Mouse (Mus musculus) embryo, embryonic 11 days (tissue): ENCODE data around the gene Arfip1.
A peak's percentile ranks its signal among the peaks of the same experiment; 100 is the strongest.

Source experiments
- DNase-seq: peaks from one replicate; pipeline ENCODE4 v3.0.0-alpha.2; 2015

The Arfip1 gene

DNA sequence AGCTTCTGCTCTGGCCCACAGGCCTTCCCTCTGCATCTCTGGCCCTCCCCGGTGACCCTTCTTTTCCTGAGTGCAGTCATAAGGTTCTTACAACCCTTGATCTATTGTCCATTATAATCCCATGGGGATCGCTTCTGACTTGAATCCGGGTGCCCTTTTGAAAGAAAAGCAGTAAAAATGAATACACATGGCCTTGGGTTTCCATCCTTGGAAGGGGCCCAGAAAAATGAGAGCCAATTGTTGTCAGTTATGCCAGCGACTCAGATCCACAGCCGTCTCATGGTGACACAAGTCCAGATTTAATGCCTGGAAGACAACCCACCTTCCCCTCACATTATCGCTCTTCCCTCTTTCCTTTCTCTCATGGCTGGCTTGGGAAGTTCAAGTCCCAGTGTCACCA is 100.3 kb downstream of the Arfip1 start:
- DNase-seq: no peak

DNA sequence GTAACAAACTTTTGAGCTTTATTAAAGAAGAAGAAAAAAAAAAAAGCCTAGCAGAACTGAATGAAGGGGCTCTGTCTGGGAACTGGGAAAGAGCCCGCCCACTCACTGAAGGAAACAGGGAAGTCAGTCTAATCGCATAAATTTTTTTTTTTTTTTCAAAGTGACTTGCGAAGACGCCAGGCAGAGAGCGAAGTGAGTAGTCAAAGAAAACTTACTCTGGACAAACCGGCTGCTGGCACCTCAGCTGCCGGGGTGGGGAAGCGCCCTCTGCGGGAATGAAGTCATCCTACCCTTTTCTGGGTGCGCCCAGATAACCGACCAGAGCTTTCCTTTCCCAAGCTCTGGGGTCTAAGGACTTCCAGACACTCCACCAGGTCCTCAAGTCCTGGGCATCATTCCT is 101.3 kb downstream of the Arfip1 start:
- peak; percentile 68 for DNase-seq

DNA sequence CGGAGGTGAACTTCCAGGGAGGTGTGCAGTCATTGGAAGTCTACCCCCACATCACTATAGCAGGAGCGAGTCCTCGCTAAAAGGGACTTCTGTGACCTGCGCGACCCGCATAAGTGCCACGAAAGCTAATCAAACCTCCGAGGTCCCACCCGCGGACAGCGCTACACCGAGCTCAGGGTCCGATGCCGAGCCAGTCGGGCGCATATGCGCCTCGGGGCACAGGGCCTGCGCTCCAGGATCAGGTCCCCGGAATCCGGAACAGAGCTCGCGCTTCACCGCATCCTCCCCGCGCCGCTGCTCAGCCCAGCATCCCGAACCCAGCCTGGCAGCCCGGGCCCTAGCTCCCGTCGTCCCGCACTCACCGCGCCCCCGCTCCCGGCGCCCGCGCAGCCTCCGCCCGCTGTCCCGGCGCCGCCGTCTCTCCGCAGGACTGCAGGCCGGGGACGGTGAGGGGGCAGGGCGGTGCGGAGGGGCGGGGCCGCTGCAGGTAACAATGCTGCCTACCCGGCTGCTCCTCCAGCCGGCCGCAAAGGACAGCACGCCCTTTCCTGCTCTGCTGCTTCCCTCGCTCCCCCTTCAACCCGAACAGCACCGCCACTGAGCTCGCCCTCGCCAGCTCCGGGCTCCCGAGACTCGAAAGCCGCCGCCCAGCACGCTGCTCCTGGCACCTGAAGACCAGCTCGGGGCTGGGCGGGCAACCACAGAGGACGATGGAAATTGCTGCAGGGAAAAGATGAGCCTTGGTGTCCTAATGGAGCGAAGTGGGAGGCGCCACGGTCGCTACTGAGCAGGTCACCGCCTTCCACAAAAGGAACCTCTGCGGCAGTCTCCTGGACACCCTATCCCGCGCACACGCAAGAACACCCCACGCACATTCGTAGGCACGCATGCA is 102.2 kb downstream of the Arfip1 start, which contains the start of gene Fhdc1:
Gene Fhdc1, minus strand, starts transcription at position 424 of the 892 bp plus-strand sequence.
- DNase-seq: peak; percentile 70

DNA sequence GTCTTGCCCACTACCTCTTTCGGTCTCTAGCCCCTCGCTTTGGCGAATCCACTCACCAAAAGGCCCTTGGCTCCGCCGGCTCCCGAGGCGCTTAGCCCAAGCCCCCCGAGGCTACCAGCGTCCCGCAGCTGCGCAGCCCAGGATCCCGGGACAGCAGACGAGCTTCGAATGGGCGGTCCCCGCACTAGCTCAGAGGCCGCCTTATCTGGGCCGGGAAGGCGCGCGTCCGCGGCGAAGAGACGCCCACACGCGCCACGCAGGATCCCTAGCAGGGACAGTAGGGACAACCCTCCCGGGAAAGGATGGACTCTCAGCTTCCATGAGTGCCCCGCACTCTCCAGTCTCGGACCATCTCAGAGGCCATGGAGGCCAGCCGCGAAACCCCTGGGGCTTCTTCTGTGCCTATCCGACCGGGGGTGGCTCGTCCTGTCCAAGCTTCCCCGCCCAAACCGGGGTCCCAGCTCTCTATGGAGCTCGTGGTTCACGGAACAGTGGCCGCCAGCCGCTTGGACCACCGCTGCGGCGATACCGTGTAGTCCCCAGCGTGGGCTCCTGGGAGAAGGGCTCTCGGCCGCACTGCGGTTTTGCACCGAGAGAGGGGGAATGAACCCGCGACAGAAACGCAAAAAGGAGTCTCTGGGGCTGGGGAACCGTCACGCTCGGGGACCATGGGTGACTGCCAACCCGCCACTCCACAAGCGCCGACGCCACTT is 103.0 kb downstream of the Arfip1 start:
- peak; percentile 72 for DNase-seq

GRCm38 (mm10) chr3:84478896-84479292 is 103.5 kb downstream of the Arfip1 start:
- DNase-seq: no peak

DNA sequence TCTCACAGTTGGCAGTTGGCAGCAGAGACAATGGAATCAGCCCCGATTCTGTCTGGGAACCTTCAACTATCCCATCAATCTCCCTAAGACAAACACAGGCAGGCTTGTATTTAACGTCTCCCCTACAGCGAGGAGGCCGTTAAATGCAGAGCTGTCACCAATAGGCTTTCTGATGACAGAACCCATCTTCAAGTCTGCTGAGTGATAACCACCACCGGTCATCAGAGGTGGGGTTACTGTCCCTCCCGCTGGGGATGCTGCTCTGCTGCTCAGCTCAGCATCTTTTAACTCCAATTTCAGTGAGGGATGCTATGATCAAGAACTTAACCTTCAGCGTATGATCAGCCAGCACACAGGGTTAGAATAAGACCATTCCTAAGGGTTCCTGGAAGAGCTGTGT is 104.2 kb downstream of the Arfip1 start:
- no peak for DNase-seq

DNA sequence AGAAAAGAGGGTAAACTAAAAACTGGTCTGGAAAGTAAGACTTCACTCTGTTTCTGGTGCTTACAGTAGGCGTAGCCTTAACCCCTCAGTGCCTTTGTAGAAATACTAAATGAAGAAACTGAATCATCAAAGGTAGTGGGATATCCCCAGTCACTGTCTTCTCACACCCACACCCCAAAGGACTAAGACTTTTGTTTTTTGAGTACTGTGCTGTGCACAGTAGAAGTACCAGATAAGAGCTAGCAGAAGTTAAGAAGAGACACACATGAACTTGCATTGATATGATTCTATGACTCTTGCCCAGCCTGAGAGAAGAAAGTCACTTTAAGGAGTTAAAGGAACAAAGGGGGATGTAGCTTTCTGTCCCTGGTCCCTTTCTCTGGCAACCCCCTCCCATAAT is 104.9 kb downstream of the Arfip1 start:
- DNase-seq: no peak

GRCm38 (mm10) chr3:84474981-84475775 is 107.2 kb downstream of the Arfip1 start:
- DNase-seq: no peak

DNA sequence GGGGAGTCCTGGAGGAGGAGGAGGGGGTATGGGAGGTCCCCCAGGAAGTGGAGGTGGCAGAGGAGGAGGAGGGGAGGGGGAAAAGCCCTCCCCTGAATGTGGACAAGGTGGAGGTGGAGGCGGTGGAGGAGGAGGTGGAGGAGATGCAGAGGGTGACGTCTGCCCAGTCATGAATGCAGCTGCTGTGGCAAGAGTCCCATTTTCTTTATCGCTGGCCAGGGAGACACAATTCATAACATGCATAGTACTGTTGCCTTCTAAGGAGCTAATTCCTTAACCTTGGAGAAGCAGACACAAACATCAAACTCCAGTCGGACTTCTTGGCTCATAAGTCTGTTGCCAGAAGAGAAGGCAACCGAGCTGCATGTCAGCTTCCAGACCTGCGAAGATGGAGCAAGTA is 108.0 kb downstream of the Arfip1 start:
- no peak for DNase-seq

DNA sequence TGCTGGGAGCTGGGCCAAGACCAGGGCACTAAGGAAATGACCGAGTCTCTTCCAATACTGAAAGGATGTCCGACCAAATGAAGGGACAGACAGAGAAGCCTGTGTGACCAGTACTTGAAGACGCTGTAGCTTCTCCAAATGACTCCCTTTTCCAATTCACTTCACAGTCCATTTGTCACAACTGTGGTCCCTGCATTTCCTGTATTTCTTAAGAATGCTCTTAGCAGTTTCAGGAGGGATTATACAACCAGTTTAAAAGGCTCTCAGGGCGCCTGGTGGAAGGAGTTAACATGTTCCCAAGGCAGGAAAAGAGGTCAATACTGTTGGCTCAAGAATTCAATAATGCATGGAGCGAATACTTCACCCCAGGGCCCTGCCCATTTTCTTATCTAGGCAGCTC is 109.5 kb downstream of the Arfip1 start:
- DNase-seq: no peak

DNA sequence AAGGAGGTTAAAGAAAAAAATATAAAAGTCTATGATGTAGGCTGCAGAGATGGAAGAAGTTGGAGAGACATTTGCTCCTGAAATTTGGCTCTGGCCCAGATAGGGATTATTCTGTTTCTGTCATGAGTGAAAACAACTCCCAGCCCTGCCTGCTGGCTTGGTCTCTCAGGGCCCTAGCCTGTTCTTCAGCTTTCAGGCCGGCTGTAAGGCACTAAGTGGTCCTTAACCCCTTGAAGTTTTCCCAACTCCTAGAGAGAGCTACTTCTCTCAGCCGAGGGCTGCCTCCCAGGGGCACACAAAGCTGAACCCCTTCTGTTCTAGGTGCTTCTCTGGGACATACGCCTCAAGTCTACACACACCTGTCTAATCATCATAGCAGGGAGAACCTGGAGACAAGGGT is 109.9 kb downstream of the Arfip1 start:
- DNase-seq: no peak

DNA sequence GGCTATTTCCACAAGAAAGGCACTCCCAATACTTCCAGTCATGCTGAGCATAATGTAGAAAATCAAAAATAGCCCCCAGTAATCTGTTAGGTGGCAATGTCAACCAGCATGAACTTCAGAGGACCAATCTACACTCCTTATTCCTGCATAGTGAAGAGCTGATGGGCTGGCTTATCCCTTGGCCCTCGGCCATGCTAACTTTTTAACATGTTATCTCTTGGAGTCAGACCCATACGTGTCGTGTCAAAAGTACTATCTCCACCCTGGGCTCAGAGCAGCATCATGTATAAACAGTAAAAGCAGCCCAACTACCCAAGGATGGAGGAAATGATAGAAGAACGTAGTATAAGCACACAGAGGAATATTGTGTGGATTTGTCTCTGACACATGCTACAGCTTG is 111.3 kb downstream of the Arfip1 start:
- DNase-seq: no peak

GRCm38 (mm10) chr3:84468111-84468453 is 114.3 kb downstream of the Arfip1 start:
- no peak for DNase-seq

GRCm38 (mm10) chr3:84467419-84468110 is 114.9 kb downstream of the Arfip1 start:
- DNase-seq: no peak

DNA sequence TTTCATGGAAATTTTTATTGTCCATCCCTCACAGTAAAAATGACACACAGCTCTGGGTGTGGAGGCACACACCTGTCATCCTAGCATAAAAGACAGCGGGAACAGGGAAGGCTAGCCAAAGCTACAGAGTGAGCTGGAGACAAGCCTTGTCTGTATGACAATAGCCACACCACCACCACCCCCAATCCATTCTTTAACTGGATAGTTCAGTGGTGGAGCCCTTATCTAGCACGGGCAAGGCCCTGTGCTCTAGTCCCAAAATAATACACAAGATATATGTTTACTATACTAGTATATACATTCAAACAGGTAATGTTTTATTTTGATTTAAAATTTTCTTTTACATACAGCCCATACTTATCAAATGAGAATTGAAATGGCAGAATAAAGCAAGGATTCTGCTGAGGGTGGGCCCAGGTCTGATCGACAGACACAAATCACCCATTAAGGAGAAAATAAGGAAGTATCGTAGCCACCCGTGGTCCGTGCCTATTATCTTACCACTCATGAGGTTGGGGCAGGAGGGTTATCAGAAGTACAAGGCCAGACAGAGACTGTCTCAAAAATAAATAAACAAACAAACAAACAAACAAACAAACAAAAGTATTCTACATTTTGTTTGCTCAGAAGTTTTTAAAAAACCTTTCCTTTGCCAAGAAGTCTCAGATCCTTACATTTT is 116.5 kb downstream of the Arfip1 start:
- no peak for DNase-seq

GRCm38 (mm10) chr3:84461687-84462086 is 120.7 kb downstream of the Arfip1 start:
- DNase-seq: no peak

DNA sequence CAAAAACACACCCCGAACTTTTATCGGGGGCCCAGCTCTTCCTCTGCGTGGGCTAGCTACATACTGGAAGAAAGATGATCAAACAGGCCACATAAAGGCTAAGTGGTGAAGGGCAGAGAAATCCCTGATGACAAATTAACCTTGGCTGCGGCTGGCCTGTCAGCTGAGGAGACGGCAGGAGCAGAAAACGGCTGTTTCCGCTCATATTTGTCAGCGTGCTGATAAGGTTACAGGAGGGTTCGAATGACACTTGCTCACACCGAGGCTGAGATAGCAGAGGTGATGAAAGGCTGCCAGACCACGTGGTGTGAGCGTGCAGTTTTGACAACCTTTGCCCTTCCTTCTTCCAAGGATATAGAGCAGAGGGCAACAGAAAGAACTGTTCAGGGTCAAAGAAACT is 121.5 kb downstream of the Arfip1 start:
- peak; percentile 62 for DNase-seq

GRCm38 (mm10) chr3:84460499-84460898 is 121.9 kb downstream of the Arfip1 start:
- no peak for DNase-seq

- no peak for DNase-seq
Measured at GRCm38 (mm10) chr3:84455733-84456417, 126.5 kb downstream of the Arfip1 start.

DNA sequence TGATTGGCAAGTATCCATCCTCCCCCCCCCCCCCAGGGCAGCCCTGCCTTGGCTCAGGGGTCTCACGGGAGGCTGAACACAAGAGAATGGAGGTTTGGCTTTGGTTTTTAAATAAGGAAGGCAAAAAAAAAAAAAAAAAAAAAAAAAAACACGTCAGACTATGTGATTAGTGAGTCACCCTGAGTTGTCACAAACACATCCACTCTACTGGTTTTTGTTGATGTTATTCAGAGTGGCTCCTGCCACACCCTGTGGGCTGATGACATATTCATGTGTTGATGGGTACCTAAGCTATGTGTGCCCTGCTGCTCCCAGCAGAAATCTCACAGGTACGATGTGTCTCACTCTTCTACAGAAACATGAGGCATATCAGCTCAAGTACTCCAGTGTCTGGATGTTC is 131.8 kb downstream of the Arfip1 start:
- no peak for DNase-seq

DNA sequence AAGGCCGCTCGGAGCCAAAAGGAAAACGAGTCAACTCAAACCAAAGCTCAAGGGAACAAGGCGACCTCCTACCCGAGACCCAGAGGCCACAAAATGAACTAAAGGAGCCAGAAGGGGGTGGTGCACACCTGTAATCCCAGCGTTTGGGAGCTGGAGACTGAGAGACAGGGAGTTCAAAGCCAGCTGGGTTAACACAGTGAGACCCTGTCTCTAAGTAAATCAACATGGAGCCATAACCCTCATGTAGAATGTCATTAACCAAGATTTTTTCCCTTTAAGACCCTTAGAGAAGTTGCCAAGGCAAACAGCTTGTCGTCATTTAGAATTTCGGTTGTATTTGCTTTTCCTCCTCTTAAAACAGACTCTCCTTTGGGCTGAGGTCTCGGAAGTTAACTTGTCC is 133.4 kb downstream of the Arfip1 start:
- no peak for DNase-seq

GRCm38 (mm10) chr3:84447803-84448202 is 134.6 kb downstream of the Arfip1 start:
- no peak for DNase-seq
